Mouse (Mus musculus) spleen, postnatal 14 days (tissue): Measurements from ENCODE around the gene Olfr27.

ENCODE experiments used
- DNase-seq, 2 experiments: peaks; one replicate each; pipeline ENCODE4 v3.0.0; 2021 to 2022; ENCODE audit warnings: low spot score in 2 of 2

Olfr27 gene

GRCm38 (mm10) chr9:39127831-39128230 is at the start of gene Olfr27:
Gene Olfr27 (plus strand): TSS chr9:39128131.
- DNase-seq = no peak

DNA sequence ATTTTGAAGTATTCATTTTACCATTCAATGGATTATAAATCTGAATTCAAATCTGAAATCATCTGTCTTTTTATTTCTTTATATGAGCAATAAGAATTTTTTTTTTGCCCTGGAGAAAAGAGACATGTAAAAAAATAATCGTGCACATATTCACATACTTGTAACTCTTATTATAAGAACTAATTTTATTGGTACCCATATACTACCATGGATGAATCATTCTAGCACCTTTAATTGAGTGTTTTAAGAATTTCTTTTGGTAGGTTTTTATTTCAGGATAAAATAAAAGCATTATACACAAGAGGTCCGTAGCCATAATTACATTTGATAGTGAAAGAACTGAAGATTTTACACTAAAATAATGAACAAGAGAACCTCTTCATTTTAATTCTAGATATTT is 49.1 kb upstream of the Olfr27 start, which contains the start of gene Olfr938:
Gene Olfr938, minus strand, starts transcription at position 101 of the 400 bp plus-strand sequence.
- no peak for DNase-seq

DNA sequence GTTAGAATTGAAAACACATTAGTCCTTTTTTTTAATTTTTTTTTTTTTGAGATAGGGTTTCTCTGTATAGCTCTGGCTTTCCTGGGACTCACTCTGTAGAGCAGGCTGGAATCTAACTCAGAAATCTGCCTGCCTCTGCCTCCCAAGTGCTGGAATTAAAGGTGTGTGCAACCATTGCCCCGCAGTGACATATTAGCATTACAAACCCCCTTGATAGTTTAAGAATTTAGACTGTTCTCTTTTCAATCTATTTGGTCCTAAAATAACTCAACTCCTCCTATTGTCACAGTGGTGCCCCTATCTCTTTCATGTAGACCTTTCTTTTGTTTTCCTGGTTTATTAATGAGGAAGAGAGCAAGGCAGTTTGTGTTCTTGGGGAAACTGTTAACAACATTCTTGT is 605 bp upstream of the Olfr27 start:
- no peak for DNase-seq

DNA sequence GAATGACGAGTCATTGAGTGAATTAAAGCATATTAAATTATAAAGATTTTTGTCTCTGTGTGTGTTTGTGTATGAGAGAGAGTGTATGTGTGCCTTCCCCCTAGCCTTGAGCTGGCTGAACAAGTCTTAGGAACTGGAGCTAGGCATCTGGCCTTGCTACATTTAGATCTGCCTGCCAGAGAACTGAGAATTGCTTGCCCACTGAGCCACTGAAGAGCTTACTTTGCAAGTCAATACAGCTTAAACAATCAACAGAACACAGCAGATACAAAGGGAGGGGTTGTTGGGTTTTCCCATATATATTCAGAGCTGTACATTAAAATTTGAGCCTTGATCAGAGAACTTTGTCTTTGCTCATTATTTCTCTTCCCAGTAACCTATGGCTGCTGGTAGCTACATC is 24.5 kb downstream of the Olfr27 start:
- no peak for DNase-seq

GRCm38 (mm10) chr9:39166004-39166403 is 38.1 kb downstream of the Olfr27 start, which contains the start of gene Olfr943:
Gene Olfr943 (plus strand): TSS chr9:39166304.
- no peak for DNase-seq
